Mouse (Mus musculus) cerebellum, adult 2 months (tissue): Measurements from ENCODE around the gene Zscan21. TPM values are rescaled to one million over a fixed set of nuclear protein-coding genes. Genes with fewer than 3 reads are reported as not detected.
A peak's percentile ranks its signal among the peaks of the same experiment; 100 is the strongest.

Source experiments
- DNase-seq, 2 experiments: peaks; one replicate each; pipeline ENCODE4 v3.0.0; 2021
- H3K27ac ChIP-seq: fragments of 200-500 bp; 2 replicates; pipeline ENCODE4 v1.5.1; 2012; ENCODE audit warnings: low read length, control low read depth, inconsistent platforms; ENCODE audit not compliant: insufficient read depth
- H3K27me3 ChIP-seq: fragments of 200-500 bp; 2 replicates; pipeline ENCODE4 v1.6.1; 2012; ENCODE audit warnings: inconsistent platforms, mild to moderate bottlenecking, low read length, moderate library complexity; ENCODE audit not compliant: control insufficient read depth, insufficient read depth
- H3K4me1 ChIP-seq: fragments of 200-500 bp; 2 replicates; pipeline ENCODE4 v1.6.1; 2011; ENCODE audit warnings: low read length; ENCODE audit not compliant: control insufficient read depth, insufficient read depth
- H3K4me3 ChIP-seq: fragments of 200-500 bp; replicated peaks from 2 replicates; pipeline ENCODE3; 2011; ENCODE audit warnings: mild to moderate bottlenecking, low read depth, low read length, control low read depth; ENCODE audit not compliant: insufficient read depth
- CTCF ChIP-seq: fragments of 200-500 bp; IDR thresholded peaks from 2 replicates; pipeline ENCODE4 v1.5.1; 2011; ENCODE audit warnings: low read depth, mild to moderate bottlenecking, control low read depth, low read length, moderate library complexity, borderline replicate concordance; ENCODE audit not compliant: insufficient read depth
- POLR2A ChIP-seq: fragments of 200-500 bp; IDR thresholded peaks from 2 replicates; pipeline ENCODE4 v1.6.1; 2011; ENCODE audit warnings: low read length, control low read depth, borderline replicate concordance; ENCODE audit not compliant: insufficient read depth
- WGBS: fragments of 180-500 bp; shearing (Covaris S2); methylation state at CpG from one replicate; pipeline ENCODE4 v1.1.7; 2018; 5-methylcytosine and 5-hydroxymethylcytosine counted together
- polyA plus RNA-seq: library from polyadenylated mRNA; depleted of rRNA; stranded (reverse); fragments of >200 nt; gene quantifications from 2 replicates; pipeline ENCODE4 v1.2.3, GENCODE M21; 2012

Zscan21 gene
- polyA plus RNA-seq, 1 experiment: 19.0 TPM

- TF ChIP-seq POLR2A: no peak
- peak; percentile 49; the same call in 1 of the 2 replicates for TF ChIP-seq CTCF
- Histone ChIP-seq H3K4me1 (no peaks in the 10 kb centered on the region), H3K27ac (no peak overlapping the region), H3K27me3 (no peaks in the 10 kb centered on the region), H3K4me3 (no peak overlapping the region)
- 60% methylated on average over 8 of the region's 8 CpGs for WGBS
- no peak for DNase-seq
These were observed 21.3 kb downstream of the Zscan21 start for GRCm38 (mm10) chr5:138137935-138138549.

DNA sequence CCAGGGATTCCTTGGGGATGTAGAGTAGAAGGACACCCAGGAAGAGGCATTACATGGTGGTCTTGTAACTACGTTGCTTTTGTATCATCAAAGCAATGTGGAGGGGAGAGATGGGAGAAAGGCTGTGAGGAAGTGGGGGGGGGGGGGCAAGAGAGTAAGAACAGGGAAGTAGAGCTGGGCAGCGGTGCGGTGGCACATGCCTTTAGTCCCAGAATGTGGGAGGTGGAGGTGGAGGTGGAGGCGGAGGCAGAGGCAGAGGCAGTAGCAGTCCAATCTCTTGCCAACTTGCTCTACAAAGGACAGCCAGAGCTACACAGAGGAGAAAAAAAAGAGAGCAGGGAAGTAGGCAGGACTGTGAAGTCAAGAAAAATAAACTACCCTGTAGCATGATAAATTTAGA, 21.9 kb downstream of the Zscan21 start:
- 69% methylated on average over 4 of the region's 4 CpGs for WGBS
- Histone ChIP-seq H3K27me3 (no peaks in the 10 kb centered on the region), H3K4me3 (no peak overlapping the region), H3K27ac (no peak overlapping the region), H3K4me1 (no peaks in the 10 kb centered on the region)
- TF ChIP-seq POLR2A (no peak), CTCF (no peak)
- DNase-seq: no peak

DNA sequence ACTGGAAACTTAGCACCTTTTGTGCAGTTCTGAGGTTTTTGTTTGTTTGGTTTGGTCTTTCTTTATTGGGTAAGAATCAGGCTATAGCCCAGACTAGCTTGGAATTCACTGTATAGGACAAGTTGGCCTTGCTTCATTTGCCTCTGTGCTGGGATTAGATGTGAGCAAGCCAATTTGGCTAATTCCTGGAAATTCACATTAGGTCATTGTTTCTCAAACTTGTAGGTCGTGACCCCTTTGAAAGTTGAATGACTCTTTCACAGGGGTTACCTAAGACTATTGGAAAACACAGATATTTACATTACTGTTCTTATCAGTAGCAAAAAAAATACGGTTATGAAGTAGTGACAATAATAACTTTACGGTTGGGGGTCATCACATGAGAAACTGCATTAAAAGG, 37.7 kb downstream of the Zscan21 start:
- DNase-seq: no peak
- no peak for TF ChIP-seq CTCF
- TF ChIP-seq POLR2A: no peak
- H3K27me3 ChIP-seq: no peaks in the 10 kb centered on the region
- peak overlapping the region; percentile 93 for H3K4me3 ChIP-seq
- no peak overlapping the region for H3K27ac ChIP-seq
- no peaks in the 10 kb centered on the region; the same call in 1 of the 2 replicates for H3K4me1 ChIP-seq
- WGBS: 88% methylated on average over 3 of the region's 3 CpGs

DNA sequence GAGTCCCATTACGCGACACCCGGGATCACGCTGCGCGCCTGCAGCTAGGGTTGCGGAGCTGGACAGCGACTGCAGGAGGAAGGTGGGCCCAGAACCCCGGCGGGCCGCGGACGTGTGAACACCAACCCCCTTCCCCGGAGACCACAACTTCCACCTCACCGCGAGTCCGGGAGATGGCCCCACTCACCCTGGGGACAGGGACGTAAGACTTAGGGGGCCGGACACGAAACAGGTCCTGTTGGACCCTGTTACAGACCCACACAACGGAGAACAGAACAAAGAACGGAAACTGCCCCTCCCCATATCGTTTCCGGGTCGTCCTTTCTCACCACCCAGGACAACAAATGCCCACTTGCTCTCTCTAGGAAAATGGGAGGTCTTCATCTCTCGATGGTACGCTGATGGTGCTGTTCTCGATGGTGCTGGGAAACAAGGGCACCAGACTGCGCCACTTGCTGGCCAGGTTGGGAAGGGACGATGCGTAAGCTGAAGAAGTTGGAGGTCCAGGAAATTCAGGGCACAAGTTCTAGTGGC, 38.8 kb downstream of the Zscan21 start, which contains the start of gene Zfp113:
TSS of gene Zfp113 (minus strand) at position 302 of the 534 bp plus-strand sequence.
- Histone ChIP-seq H3K4me3 (peak within 1 kb of the TSS; percentile 93), H3K4me1 (no peaks in the 10 kb centered on the region; the same call in 1 of the 2 replicates), H3K27me3 (no peaks in the 10 kb centered on the region), H3K27ac (peak within 1 kb of the TSS; percentile 75)
- peak; percentile 87 to 95 for DNase-seq
- under 1% methylated on average over 31 of the region's 31 CpGs for WGBS
- peak; percentile 89 for TF ChIP-seq CTCF
- peak; percentile 69; the same call in 1 of the 2 replicates for TF ChIP-seq POLR2A

DNA sequence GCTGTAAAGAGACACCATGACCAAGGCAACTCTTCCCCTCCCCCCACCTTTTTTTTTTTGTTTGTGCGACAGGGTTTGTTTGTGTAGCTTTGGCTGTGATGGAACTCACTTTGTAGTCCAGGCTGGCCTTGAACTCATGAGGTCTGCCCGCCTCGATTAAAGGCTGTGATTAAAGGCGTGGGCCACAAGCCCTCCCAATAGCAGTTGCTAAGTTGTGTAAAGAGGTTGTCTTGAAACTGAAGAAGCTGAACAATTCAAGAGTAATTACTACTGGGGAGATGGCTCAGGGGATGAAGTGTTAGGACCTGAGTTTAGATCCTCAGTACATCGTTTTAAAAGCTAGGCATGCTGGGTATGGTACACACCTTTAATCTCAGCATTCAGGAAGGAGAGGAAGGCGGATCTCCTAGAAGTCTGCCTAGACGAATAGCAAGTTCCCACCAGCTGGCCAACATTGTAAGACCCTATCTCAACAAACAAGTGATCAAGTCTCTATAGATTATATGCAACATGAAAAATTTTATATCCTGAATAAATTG, 43.6 kb downstream of the Zscan21 start:
- DNase-seq: no peak
- Histone ChIP-seq H3K27ac (no peak overlapping the region), H3K4me3 (no peak overlapping the region), H3K4me1 (0 out of 2 replicates have a peak, but pooled peaks cover 5% of the 10 kb centered on the region), H3K27me3 (no peaks in the 10 kb centered on the region)
- 63% methylated on average over 7 of the region's 7 CpGs for WGBS
- no peak for TF ChIP-seq POLR2A
- no peak for TF ChIP-seq CTCF

DNA sequence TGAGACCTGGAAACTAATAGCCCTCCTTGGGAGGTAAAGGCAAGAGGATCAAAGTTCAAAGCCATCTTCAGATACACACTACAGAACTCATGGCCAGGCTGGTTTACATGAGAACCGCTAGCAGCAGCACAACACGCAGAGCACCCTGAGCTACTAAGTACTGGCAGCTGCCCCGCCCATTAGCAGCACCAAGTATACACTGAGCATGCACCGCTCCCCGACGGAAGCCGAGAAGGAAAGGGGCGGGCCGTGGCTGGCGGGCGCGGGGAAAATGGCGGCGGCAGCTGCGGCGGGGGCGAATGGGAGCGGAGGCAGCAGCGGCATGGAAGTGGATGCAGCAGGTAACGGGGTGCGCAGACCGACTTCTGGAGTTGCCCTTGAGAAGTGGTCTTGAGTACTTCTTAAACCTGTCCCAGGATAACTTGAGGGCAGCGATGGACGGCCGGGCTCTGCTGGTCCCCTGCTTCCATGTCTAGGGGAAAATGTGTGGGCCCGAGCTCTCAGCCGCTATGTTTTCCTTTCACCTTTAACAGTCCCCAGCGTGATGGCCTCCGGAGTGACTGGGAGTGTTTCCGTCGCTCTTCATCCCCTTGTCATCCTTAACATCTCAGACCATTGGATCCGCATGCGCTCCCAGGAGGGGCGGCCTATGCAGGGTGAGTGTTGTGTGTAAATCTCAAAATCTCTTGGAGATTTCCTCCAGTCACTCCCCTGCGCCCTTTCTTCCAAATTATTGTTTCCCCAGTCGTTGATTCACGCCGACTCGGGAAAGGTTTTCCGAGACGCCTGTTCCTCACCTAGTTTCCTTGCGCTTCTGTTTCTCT, 44.4 kb downstream of the Zscan21 start, which contains the start of gene Cops6:
TSS of gene Cops6 (plus strand) at position 230 of the 824 bp plus-strand sequence.
- Histone ChIP-seq H3K4me3 (peak within 1 kb of the TSS; percentile 74), H3K4me1 (0 out of 2 replicates have a peak, but pooled peaks cover 5% of the 10 kb centered on the region), H3K27me3 (no peaks in the 10 kb centered on the region), H3K27ac (0 out of 2 replicates have a peak within 1 kb of the TSS, but pooled peaks have one; percentile 6)
- TF ChIP-seq CTCF (no peak), POLR2A (peak; percentile 75)
- WGBS: 1% methylated on average over 42 of the region's 42 CpGs
- DNase-seq: peak; percentile 95

DNA sequence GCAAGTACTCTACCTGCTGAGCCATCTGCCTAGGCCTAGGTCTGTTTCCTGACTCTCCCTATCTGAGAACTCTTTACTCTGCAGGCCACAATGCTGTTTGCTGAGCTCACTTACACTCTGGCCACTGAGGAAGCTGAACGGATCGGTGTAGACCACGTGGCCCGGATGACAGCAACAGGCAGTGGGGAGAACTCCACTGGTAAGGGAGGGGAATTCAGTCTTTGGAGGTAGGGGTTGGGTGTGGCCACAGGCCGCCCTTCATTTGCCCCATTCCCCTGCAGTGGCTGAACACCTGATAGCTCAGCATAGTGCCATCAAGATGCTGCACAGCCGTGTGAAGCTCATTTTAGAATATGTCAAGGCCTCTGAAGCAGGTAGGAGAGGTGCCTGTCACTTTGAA, 46.3 kb downstream of the Zscan21 start:
- Histone ChIP-seq H3K27me3 (no peaks in the 10 kb centered on the region), H3K27ac (no peak overlapping the region), H3K4me3 (no peak overlapping the region), H3K4me1 (0 out of 2 replicates have a peak, but pooled peaks cover 5% of the 10 kb centered on the region)
- 64% methylated on average over 6 of the region's 6 CpGs for WGBS
- DNase-seq: no peak
- no peak for TF ChIP-seq POLR2A
- no peak for TF ChIP-seq CTCF
